Mouse (Mus musculus): Measurements from ENCODE around the gene Sspo. TPM values are rescaled to one million over a fixed set of nuclear protein-coding genes. Genes with fewer than 3 reads are reported as not detected.

Gene Sspo
- polyA plus RNA-seq, 1 experiment = 0.21 TPM

DNA sequence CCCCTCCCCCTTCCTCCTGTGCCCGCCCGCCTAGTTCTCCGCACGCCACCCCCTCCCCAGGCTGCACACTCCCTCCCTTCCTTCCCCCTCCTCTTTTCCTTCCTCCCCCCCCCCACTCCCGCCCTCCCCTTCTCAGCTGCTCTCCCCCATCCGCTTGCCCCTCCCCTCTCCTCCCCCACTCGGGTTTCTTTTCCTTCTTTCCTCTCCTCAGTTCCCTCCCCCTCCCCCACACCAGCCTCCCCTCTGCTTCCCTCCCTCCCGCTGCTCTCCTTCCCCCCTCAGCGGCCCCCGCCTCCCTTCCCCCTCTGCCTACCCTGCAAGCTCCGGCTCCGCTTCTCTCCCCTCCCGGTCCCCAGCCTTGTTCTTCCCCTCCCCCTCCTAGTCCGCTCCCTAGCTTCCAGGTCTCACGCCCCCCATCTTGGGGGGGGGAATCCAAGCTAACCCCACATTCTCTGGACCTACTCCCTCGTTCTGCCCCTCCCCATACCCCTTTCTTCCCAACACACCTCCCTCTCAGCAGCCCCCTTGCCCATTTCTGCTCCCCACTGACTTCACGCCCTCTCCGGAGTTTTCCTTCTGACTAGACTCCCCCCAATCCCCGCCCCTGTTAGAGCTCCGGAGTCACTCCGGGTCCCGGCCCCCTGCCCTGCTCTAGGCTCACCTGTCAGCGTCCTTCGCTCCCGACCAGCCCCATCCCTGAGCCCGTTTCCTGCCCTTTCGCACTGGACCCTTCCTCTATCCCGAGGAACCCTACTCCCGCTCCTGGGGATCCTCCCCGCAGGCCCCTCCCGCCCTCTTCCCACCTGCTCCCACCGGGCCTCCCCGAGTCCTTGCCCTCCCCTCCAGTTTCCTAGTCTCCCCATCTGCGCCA, 3.5 kb upstream of the Sspo start:
- peak; percentile 40 for TF ChIP-seq POLR2A (IDR thresholded peaks at IDR 0.05; ENCODE audit: low read depth, low read length)
- no peak for TF ChIP-seq CTCF (IDR thresholded peaks at IDR 0.05; ENCODE audit: borderline replicate concordance, insufficient read depth, low read length)
- Histone ChIP-seq H3K4me1 (ENCODE audit: control insufficient read depth, insufficient read depth, low read length) (no peaks in the 10 kb centered on the region), H3K27ac (ENCODE audit: insufficient read depth, low read length) (peak overlapping the region; percentile 24; the same call in 1 of the 2 replicates), H3K4me3 (ENCODE audit: insufficient read depth, low read length) (peak overlapping the region; percentile 69)

DNA sequence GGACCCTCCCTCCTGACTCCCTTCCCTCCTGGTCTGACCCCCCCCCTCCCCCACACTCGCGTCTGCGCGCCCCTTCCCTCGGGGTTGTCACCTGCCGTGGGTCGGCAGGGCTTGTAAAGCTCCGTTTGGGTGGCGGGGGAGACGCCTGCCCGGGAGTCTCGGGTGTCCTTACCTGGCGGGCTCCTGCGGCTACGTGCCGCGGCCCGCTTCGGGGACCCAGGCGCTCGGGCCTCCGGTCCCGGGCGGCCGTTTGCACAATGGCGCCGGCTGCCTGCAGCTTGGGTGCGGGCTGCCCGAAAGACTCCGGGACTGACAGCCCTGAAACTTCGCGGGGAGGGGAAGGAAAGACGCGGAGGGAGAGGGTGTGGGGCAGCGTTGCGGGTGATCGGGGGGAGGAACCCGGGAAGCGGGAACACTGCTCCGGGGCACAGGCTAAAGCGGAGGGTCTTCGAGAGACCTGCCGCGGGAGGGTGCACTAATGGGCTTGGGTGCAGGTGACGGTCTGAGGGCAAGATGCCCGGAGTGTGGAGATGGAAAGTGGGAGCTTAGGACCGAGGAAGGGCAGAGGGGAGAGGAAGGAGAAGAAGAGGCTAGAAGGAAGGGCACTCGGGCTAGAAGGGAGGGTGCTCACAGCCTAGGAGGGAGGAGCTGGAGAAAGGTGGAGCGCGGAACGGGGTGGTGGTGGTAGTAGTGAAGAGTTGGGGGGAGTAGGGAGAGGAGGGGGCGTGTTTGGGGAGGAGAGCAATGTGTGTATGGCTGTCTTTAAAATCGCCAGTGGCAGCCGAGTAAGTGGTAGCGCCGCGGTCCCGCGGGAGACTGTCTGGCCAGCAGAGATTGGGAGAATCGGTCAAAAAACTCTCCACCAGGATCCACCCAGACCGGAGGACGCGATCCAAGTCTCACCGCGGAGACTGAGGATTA, 2.6 kb upstream of the Sspo start, which contains the start of gene Zfp467:
TSS of gene Zfp467 (minus strand) at position 645 of the 921 bp plus-strand sequence.
- Histone ChIP-seq H3K4me1 (ENCODE audit: control insufficient read depth, insufficient read depth, low read length) (no peaks in the 10 kb centered on the region), H3K4me3 (ENCODE audit: insufficient read depth, low read length) (peak within 1 kb of the TSS; percentile 69), H3K27ac (ENCODE audit: insufficient read depth, low read length) (peak within 1 kb of the TSS; percentile 24; the same call in 1 of the 2 replicates)
- TF ChIP-seq CTCF (IDR thresholded peaks at IDR 0.05; ENCODE audit: borderline replicate concordance, insufficient read depth, low read length) (no peak), POLR2A (IDR thresholded peaks at IDR 0.05; ENCODE audit: low read depth, low read length) (peak; percentile 80)

DNA sequence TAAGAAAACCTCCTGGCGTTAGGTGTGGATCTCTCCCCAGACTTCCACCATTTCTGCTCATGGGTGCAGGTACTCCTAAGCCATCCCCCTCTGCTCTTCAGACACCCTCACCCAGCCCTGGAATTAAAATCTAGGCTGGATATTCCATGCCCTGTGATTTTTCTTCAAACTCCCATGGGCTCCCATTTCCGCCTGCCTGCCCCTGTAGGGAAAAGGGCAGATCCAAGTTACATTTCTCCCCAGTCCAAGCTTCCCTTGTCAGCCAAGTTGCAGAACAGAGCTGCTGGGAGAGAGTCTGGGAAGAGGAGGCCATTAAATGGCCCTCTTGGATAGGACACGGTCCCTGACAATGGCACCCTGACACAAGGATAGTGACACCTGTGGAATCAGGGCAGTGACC, 1.8 kb upstream of the Sspo start:
- TF ChIP-seq CTCF (IDR thresholded peaks at IDR 0.05; ENCODE audit: borderline replicate concordance, insufficient read depth, low read length) (no peak), POLR2A (IDR thresholded peaks at IDR 0.05; ENCODE audit: low read depth, low read length) (no peak)
- no peaks in the 10 kb centered on the region for H3K4me1 ChIP-seq (ENCODE audit: control insufficient read depth, insufficient read depth, low read length)
- no peak overlapping the region for H3K4me3 ChIP-seq (ENCODE audit: insufficient read depth, low read length)
- H3K27ac ChIP-seq (ENCODE audit: insufficient read depth, low read length) = no peak overlapping the region

DNA sequence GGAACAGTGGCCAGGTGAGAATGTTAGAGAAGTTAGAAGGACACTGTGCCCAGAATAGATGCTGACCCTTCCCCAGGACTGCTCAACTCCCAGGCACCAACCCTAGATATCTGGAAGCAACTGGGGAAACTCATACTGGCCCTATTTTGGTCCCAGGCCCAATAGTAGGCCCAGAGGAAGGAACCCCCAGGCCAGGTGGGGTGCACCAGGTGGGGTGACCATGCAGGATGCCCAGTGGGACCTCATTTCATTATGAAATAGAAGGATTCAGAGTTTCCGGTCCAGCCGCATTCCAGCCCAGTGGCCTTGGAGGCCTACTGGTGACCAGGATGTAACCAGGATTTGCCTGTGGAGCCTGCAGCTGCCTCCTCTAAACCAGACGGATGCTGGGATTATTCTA, 1.1 kb upstream of the Sspo start:
- Histone ChIP-seq H3K4me1 (ENCODE audit: control insufficient read depth, insufficient read depth, low read length) (no peaks in the 10 kb centered on the region), H3K4me3 (ENCODE audit: insufficient read depth, low read length) (no peak overlapping the region), H3K27ac (ENCODE audit: insufficient read depth, low read length) (no peak overlapping the region)
- TF ChIP-seq CTCF (IDR thresholded peaks at IDR 0.05; ENCODE audit: borderline replicate concordance, insufficient read depth, low read length) (no peak), POLR2A (IDR thresholded peaks at IDR 0.05; ENCODE audit: low read depth, low read length) (no peak)

DNA sequence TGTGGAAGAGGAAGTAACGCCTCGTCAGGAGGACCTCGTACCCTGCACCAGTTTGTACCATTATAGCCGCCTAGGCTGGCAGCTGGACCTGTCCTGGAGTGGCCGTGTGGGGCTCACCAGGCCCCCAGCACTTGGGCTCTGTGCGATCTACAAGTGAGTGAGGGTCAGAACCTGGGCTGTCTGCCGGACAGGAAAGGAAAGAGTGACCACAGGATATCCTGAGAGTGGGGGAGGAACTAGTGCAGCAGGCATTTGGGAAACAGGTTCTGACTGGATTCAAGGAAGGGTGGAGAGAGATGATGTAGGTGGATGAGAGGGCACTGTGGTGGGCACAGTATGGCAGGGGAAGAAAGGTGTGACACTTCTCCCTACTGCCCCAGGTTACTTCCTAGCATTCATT, 498 bp downstream of the Sspo start:
- TF ChIP-seq POLR2A (IDR thresholded peaks at IDR 0.05; ENCODE audit: low read depth, low read length) (no peak), CTCF (IDR thresholded peaks at IDR 0.05; ENCODE audit: borderline replicate concordance, insufficient read depth, low read length) (no peak)
- H3K27ac ChIP-seq (ENCODE audit: insufficient read depth, low read length) = no peak overlapping the region

DNA sequence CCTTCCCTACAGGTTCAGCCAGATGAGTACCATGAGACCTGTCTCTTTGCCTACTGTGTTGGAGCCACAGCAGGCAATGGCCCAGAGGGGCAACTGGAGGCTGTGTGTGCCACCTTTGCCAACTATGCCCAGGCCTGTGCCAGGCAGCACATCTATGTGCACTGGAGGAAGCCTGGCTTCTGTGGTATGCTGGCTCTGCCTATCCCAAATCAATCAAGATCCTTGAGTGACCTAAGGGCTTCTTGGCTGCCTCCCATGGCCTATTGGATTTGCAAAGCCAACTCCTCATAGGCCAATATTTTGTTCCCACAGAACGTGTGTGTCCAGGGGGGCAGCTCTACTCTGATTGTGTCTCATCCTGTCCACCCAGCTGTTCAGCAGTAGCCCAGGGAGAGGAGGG, 4.1 kb downstream of the Sspo start:
- no peaks in the 10 kb centered on the region for H3K4me1 ChIP-seq (ENCODE audit: control insufficient read depth, insufficient read depth, low read length)
- TF ChIP-seq CTCF (IDR thresholded peaks at IDR 0.05; ENCODE audit: borderline replicate concordance, insufficient read depth, low read length) = no peak
- TF ChIP-seq POLR2A (IDR thresholded peaks at IDR 0.05; ENCODE audit: low read depth, low read length) = no peak

More for the DNA sequence above, 498 bp downstream of the Sspo start:
- Histone ChIP-seq H3K4me1 (ENCODE audit: control insufficient read depth, insufficient read depth, low read length) (no peaks in the 10 kb centered on the region), H3K4me3 (ENCODE audit: insufficient read depth, low read length) (no peak overlapping the region)

DNA sequence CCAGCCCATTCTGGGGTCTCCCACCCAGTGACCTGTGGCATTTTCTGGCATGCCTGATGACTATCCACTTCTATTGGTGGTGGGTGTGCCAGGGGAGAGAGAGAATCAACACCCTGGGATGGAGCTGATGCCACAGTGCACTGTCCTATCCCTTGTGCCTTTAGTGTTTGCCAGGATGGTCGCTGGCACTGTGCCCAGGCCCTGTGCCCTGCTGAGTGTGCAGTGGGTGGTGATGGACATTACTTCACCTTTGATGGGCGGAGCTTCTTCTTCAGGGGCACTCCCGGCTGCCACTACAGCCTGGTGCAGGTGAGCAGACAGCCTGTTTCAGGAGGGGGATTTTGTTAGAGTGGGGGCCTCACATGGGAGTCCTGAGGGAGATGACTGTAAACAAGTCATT, 4.7 kb downstream of the Sspo start:
- Histone ChIP-seq H3K4me3 (ENCODE audit: insufficient read depth, low read length) (no peak overlapping the region), H3K4me1 (ENCODE audit: control insufficient read depth, insufficient read depth, low read length) (no peaks in the 10 kb centered on the region), H3K27ac (ENCODE audit: insufficient read depth, low read length) (no peak overlapping the region)
- no peak for TF ChIP-seq CTCF (IDR thresholded peaks at IDR 0.05; ENCODE audit: borderline replicate concordance, insufficient read depth, low read length)
- TF ChIP-seq POLR2A (IDR thresholded peaks at IDR 0.05; ENCODE audit: low read depth, low read length) = no peak

More for the DNA sequence above, 4.1 kb downstream of the Sspo start:
- H3K4me3 ChIP-seq (ENCODE audit: insufficient read depth, low read length) = no peak overlapping the region
- H3K27ac ChIP-seq (ENCODE audit: insufficient read depth, low read length) = no peak overlapping the region

DNA sequence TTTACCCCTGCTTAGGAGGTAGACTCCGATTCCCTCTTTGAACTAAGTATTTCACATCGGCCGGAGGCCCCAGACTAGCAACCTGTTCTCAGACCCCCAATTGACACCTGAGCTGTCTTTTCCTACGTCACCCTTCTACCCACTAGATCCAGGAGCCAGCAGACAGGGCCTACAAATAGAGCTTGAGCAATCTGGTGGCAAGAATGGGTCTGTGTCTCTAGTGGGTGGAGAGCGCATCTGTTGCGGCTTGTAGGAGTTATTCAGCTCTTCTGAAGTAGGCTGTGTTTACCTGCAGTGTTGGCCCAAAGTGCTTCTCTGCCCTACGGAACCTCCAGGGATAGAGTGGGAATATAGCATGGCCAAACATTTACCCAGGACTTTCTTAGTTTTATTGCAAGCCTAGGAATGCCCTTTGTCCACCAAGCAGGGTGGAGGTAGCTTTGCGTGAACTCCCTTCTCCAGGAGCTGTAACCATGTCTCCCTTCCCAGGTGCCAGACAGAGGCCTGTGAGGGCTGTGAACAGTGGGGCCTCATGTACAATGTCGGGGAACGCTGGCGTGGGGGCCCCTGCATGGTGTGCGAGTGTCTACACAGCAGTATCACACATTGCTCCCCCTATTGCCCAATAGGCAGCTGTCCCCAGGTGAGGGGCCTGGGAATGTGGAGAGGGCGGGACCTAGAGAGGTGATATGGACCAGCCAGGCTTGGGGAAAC, 17.1 kb downstream of the Sspo start:
- H3K27ac ChIP-seq (ENCODE audit: insufficient read depth, low read length) = no peak overlapping the region
- TF ChIP-seq CTCF (IDR thresholded peaks at IDR 0.05; ENCODE audit: borderline replicate concordance, insufficient read depth, low read length) (no peak), POLR2A (IDR thresholded peaks at IDR 0.05; ENCODE audit: low read depth, low read length) (no peak)
- no peaks in the 10 kb centered on the region for H3K4me1 ChIP-seq (ENCODE audit: control insufficient read depth, insufficient read depth, low read length)
- no peak overlapping the region for H3K4me3 ChIP-seq (ENCODE audit: insufficient read depth, low read length)

DNA sequence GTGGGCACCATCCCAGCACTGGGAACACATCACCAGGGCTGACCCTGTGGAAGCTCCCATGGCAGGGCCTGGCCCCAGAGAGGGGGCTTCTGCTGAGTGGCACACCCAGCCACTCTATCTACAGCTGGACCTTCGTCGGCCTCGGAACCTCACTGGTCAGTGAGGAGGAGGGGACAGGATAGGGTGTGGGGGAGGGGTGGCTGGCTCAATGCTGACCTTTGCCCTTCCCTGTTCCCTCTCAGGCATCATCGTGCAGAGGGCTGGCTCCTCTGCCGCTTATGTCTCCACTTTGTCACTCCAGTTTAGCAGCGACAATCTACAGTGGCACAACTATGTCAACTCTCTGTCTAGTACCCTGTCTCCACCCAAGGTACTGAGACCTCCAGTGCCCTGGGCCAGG, 18.7 kb downstream of the Sspo start:
- TF ChIP-seq CTCF (IDR thresholded peaks at IDR 0.05; ENCODE audit: borderline replicate concordance, insufficient read depth, low read length) (no peak), POLR2A (IDR thresholded peaks at IDR 0.05; ENCODE audit: low read depth, low read length) (no peak)
- Histone ChIP-seq H3K4me3 (ENCODE audit: insufficient read depth, low read length) (no peak overlapping the region), H3K27ac (ENCODE audit: insufficient read depth, low read length) (no peak overlapping the region), H3K4me1 (ENCODE audit: control insufficient read depth, insufficient read depth, low read length) (no peaks in the 10 kb centered on the region)

Data from embryonic fibroblast, embryonic 13.5 days (primary cell).